Mouse (Mus musculus) gonadal fat pad, adult 2 months (tissue): ENCODE results near the gene Ptcd2. TPM values are rescaled to one million over a fixed set of nuclear protein-coding genes. Genes with fewer than 3 reads are reported as not detected.
"Not testable (repeated sequence)": the region's sequence is repeated elsewhere in the genome, so short reads cannot be mapped to it uniquely, and the experiment has no call there.

ENCODE experiments used
- DNase-seq: peaks from one replicate; pipeline ENCODE4 v3.0.0-alpha.2; 2012; ENCODE audit warnings: low read depth
- polyA plus RNA-seq: library from polyadenylated mRNA; depleted of rRNA; stranded (reverse); fragments of >200 nt; gene quantifications from 2 replicates; pipeline ENCODE4 v1.2.3, GENCODE M21; 2012

The Ptcd2 gene
- polyA plus RNA-seq, 1 experiment: 11.1 TPM

DNA sequence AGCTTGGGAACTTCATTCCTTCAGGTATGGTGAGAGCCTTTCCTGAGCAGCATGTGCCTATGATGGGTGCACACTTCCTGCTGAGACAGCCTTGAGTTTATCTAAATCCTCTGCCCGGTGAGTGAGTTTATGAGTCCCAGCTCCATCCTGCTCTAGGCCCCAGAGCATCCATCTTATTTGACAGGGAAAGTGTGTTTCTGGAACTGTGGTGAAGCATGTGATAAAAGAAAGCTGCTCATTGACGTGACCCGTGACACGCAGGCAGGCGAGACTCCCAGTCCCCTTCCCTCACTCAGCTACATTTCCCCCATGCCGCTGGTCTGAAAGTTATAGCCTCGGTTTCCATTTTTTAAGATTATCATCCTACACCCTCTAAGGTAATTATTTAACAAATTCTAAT is 11.4 kb upstream of the Ptcd2 start:
- DNase-seq: no peak

DNA sequence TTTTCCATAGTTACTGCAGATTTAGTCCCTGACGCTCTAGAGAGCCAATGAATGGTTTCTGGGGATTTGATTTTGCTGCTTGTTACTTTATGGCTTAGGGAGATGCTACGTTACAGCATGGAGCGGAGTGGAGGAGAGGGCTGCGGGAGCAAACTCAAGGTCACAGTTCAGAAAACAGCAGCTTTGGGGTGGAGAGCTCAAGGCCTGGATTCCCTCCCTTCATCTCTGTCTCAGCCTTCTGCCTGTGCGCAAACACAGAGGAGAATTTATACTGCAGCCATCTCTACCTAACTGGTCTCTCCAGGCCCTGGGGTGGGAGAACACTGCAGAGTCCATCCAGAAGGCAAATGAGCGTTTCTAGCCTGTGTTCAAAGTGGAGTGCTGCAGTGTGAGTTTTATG is 10.6 kb upstream of the Ptcd2 start:
- no peak for DNase-seq

DNA sequence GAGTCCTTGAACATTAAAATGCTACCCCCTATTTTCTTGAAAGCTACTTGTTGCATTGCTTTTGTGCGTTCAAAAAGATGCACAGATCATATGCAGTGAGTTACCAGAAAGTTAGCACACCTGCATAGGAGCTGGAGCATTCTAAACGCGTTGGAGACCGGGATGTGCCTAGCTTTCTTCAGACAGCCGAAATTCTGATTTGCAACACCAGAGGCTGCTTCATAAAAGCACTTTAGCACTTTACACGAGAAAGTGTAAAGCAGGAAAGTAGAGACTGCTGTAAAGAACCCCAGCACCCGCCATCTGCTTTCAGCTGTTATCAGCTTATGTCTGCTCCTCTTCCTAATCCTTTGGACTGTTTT is 9.0 kb upstream of the Ptcd2 start:
- no peak for DNase-seq

DNA sequence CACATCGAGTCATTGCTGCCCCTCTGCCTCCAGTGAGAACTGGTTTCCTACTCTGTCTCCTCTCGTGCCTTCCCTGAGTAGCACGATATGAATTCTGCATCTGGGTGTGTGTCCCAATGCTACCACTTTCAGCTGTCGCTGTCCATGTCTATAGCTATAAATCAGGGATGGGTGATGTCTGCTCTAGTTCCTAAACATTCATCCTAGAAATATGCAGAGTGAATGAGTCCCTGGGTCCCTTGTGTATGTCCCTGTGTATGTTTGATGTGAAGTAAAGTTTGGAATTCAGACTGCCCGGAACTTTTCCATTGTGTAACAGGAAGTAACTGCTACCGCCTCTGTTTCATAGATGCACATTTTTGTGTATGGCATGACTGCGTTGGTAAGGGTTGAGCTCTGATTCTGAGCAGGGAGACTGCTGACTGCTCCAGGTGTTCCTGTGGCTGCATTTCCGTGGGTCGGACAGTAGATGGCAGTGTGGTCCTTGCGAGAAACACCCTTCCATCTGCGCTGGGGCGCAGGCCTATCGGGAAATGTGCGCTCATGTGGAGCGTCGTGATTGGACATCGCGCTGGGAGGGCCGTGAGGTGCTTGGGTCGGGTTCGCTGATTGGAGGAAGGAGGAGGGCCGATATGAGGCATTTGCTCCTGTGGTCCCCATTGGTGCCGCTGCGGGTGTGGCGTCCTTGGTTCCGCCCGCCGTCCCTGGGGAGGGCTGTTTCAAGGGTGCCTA is 8.4 kb upstream of the Ptcd2 start:
- peak; percentile 80 for DNase-seq

DNA sequence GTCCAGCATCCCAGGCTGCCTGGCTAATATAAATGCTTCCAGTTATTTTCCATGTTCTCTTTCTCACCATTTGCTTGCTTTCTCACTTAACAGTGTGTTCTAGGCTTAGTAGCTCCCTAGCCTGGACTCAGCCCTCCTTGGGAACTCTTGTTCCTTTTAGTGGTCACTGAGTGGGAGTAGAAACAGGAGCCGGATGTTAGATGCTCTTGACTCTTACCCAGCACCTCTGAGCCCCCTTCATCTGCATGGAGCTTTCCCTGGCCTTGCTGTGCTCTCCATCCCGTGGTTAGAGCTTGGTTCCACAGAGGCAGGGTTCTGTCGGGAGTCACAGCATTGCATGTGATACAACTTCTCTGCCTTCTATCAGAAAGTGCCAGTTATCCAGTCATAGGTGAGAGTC is 7.1 kb upstream of the Ptcd2 start:
- no peak for DNase-seq

DNA sequence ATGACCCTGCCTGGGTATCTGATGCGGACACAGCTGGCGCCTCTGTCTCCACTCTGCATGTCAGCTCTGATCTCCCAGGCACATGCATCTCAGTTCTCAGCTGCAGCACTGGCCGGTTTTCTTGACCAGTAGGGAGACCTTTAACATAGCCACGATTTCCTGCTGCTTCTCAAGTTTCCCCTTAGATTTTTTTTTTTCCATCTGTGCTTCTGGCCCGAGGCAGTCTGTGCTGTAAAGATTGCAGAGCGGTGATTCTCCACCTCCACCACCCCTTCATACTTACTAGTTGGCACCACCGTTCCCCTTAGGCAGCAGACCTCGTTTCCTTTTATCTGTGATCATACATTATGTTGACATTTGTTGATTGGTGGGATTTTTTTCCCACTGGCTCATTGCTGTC is 6.7 kb upstream of the Ptcd2 start:
- no peak for DNase-seq

DNA sequence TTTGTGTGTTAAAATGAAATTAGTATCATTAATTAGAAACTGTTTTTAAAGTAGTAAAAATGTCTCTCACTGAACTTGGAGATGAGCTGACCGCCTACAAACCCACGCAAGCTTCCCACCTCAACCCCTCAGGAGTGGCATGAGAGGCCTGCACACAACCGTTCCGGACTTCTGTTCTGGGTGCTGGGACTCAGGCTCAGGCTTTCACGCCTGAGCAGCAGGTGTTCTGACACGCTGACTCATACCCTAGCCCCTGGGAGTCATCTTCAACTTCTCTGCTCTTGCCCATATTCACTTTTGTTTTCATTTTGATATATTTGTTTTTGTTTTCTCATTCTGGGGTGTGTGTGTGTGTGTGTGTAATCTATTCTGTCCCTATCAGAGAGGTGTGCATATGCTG is 5.5 kb upstream of the Ptcd2 start:
- DNase-seq: no peak

DNA sequence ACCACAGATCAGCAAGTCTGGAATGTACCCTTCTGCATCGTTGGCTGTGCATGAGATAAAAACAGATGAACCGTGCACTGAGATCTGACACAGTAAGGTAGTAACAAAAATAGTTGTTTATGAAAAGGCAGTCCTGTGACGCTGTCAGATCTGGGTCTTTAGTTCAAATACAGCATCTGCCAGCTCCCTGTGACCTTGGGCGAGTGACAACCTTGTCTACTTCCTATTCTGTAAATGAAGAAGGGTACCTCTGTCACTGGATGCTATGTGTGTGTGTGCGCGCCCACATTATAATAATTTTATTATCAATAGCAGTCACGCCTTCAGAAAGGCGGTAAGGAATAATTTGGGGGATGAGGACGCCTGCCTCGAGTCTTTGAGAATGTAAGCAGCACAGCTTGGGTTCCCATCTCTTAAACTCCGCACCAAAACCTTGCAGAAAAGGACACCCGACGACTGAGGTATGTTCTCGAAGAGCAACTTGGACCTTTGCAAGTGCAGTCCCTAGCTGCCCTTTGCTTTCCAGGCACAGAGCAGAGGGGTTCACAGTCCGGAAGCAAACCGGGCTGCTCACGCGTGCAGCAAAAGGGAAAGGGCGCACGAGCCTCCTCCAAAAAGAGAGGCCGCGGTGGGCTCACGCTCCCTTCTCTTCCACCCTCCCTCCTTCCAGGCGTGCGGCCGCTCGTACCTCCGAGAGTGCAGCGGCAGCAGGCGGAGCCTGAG is 468 bp downstream of the Ptcd2 start:
- no peak for DNase-seq

DNA sequence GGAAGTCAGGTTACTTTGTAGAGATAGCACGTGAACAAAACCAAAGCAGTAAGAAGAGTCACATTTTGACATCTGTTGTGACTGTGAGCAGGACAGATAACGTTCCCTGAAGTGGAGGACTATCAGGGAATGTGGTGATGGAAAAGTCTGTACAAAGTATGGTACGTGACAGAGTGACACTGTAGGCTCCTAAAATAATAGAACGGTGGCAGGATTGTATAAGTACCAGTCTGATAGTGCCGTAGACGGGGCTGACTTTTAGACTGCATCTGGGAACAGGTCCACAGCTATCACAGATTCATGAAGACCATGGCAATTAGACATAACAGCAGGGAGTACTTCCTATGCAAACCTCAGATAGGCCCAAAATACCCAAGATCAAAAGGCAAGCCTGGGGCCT is 3.0 kb downstream of the Ptcd2 start:
- DNase-seq: no peak

DNA sequence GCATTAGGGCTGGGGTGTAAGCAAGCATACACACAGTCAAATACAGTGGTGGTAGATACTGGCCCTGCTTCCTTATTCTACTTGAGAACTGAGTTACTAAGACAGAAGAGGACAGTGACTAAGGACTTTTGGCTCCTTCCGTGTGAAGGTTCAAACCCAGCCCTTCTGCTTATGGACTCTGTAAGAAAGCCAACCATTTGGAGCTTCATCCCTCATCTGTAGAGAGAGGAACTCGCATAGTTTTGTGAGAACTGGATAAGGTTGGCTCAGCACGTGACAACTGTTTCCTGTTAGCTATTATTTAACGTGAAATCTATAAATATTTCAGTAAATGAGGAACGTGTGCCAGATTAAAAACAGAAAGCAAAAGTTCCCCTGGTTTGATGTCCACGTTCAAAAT is 7.0 kb downstream of the Ptcd2 start:
- DNase-seq: no peak

DNA sequence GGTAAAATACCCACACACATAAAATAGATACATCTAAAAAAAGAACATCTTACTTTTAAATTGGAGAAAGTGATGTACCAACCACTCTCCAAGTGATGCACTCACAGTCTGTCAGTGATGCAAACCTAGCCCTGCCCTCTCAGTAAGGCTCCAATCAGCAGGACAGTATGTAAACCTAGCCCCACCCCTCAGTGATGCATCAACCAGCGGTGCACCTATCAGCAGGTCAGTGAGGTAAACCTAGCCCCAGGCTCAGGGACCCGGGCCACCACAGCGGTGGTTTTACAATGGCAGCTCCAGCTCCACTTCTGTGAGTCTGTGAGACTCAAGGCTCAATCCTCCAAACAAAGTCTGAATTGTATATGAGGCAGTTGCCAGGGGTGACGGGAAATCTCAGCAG is 13.2 kb downstream of the Ptcd2 start:
- no peak for DNase-seq

DNA sequence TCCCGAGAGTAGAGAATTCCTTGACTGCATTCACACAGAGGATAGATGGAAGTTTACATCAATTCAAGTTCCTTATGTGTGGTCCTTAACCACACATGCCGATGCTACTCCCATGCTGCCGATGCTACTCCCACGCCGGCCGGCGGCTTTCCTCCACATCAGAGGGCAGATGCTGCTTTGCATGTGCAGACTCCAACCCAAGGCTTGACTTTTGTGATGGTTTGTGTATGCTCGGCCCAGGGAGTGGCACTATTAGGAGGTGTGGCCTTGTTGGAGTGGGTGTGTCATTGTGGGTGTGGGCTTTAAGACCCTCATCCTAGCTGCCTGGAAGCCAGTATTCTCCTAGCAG is 20.2 kb downstream of the Ptcd2 start:
- not testable (repeated sequence) for DNase-seq

DNA sequence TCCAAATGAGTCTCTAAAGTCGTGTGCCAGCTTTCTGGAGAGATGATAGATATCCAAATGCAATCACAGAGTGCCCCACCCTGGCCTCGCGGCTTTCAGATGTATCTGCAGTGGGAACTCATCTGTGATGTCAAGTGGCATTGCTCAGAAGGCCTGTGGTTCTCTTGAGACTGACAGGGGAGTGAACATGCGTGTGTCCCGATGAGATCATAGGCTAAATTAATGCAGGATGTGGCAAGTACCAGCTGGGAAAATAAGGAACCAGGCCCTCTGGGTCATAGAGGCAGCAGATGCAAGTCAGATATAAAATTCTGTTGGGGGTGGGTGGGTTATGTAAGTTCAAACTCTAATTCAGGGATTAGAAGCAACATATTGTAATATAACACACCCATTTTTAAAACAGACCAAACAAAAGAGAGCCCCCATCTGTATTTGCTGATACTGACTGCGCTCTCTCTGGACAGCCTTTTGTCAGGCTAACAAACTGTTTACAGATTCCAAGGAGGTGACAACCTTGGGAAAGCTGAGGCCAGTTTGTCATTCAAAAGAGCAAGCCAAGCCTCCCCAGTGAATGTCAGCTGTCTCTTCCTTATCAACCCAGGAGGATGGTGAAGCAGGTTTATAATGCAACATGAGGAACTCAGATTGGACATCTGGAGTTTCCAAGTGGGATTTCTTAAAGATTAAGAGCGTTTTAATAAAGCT is 20.7 kb downstream of the Ptcd2 start:
- DNase-seq: no peak

DNA sequence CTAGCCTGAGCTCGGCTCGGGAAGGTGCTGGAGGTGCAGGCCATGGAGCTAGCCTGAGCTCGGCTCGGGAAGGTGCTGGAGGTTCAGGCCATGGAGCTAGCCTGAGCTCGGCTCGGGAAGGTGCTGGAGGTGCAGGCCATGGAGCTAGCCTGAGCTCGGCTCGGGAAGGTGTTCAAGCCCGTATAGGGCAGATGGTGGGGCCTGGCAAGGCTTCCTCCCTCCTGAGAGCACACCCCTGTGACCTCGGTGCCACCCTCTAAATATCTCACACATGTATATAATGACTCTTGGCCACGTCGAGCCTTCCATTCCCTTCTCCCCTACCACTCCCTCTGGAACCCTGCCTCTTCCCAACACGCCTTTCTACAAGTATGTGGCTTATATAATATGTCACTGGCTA is 21.6 kb downstream of the Ptcd2 start:
- not testable (repeated sequence) for DNase-seq

DNA sequence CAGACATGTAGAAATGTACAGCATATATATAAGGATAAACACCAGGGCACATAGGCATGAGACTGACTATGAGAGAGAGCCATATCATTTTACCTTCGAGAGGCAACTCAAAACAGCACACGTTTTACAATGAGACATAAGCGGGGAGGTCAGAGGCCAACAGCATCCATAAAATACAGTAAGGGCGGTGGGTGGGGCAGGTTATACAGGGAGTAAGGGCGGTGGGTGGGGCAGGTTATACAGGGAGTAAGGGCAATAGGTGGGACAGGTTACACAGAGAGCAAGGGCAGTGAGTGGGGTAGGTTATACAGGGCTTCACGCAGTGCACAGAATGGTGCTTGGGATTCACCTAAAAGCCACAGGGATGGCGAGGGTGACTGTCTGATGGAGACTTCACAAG is 24.1 kb downstream of the Ptcd2 start:
- DNase-seq: no peak

DNA sequence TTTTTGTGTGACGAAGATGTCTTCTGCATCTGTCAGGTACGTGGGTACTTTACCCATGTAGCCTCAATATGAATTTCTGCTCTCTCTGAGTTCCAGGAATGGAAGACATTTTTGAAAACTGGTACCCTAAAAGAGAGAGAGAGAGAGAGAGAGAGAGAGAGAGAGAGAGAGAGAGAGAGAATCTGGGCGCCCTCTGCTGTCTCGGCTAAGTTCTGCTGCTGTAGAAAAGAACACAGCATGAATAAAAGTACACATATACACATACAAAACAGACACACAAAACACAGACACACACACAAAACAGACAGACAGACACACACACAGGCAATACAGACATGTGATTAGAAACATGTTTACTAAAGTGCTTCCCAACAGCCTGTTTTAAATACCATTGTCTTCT is 27.4 kb downstream of the Ptcd2 start:
- no peak for DNase-seq

DNA sequence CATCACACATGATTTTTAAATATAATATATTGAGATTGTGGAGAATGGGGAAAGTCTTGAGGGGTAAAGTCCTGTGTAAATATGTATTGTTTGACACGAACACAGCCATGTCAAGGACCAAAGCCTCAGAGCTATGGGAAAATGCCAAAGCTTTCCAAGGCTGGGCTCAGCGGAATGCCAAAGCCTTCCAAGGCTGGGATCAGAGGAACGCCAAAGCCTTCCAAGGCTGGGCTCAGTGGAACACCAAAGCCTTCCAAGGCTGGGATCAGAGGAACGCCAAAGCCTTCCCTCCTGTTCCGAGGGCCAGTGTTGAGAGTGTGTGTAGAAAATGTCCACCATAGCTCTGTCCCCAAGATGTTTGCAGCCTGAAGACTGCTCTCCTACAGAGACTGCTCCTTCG is 28.1 kb downstream of the Ptcd2 start:
- no peak for DNase-seq

DNA sequence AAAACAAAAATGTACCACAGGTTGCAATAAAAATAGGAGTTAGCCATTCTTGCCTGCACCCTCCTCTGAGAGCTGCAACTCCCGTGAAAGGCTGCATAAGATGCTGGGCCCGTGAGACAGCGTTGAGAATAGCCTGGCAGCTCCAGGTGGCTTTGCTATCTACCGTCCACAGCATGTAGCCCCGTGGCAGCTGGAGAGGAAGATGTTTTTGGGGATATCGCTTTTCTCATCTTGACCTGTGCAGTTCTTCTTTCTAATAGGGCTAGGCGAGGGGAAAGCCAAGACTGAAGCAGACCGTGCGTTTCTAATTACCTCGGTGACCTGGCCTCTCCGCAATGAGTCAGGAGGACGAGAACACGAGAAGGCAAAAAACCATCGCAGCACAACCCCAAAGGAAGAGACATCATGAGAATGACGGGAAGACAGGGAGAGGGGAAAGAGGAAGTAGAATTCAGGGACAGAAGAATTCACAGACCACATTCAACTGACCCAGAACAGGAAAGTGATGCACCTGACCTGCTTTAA is 29.8 kb downstream of the Ptcd2 start:
- DNase-seq: no peak

DNA sequence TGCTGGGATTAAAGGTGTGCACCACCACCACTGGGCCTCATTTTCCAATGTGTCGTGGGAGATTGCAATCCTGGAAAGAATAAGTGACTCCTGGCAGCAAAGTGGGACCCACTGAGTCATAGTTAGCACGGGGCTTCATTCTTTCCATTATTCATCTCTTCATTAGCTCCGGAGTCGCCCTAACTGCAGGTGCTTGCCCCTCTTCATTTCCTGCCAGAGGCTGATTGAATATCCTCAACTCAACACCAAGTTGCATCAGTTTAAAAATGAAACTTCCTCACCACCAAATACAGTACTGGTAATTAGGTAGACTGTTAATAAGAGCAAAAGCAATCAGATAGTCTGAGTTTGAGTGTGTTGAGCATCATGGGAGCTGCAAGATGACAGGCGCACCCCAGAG is 30.4 kb downstream of the Ptcd2 start:
- no peak for DNase-seq

DNA sequence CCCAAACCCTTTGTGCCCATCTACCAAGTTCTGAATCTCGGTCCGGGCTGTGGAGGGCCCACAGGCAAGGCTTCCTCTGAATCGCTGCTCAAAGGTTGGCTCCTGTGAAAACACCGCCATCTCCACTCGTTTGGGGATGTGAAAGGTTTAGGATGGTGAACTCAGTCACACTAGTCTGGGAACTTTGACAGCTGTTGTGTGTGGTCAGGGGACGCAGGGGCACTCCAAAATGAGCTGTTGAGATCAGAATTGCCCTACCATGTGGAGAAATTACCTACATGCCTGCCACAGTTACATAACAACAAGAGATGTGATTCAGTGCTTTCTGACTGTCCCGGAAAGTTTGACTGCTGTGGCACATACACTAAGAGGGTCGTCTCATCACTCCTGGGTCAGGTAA is 36.1 kb downstream of the Ptcd2 start:
- DNase-seq: no peak

DNA sequence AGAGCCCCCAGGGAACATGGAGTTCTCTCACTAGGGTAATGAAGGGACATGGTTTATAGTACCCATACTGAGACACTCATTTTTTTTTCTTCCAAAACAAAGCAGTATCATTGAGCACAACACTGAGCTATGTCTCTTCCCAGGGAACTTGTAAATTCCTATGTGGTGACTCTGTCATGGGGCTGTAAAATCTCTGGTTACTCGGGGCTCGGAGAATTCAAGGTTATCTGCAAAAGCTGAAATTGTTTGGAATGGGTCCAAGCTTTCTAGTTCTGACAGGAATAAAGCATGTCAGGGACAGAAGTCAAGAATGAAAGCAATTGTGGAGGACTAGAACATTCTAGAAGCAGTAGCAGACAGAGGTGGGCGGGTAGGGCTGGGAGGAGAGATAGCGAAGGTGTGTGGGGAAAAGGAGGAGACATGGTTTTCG is 36.6 kb downstream of the Ptcd2 start:
- DNase-seq: peak; percentile 50

DNA sequence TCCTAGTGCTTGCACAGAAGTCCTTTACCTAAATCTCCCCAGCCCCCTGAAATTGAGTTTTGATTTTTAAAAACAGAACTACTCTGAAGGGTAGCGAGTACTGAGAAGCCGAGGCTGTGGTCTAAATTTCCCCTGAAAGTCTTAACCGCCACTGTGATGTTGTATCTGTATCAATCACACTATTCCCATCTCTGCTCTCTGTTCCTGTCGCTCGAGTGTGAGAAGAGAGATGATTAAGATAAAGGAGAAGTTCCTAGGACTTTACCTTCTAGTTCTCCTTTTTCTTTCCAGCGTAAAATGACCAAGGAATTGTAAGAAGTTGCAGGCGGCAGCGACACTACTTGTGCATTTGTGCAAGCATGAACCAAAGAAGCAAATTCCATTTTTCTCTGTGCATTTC is 38.3 kb downstream of the Ptcd2 start:
- DNase-seq: no peak

DNA sequence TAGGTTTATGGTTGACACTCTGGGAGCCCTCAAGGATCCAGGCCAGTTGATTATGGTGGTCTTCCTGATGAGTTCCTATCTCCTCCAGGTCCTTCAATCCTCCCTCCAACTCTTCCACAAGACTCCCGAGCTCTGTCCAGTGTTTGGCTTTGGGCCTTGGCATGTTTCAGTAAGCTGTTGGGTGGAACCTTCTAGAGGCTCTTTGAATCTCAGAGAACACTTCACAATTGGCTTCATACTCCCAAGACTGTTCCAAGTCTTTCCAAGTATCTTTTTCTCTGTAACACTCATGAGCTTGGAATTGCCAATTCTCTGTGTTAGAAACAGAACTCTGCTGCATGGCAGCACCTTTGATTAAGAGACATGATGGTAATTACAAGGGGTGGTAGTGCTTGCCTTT is 39.3 kb downstream of the Ptcd2 start:
- DNase-seq: no peak
